Mouse (Mus musculus): Measurements from ENCODE around the gene Stip1. TPM values are rescaled to one million over a fixed set of nuclear protein-coding genes. Genes with fewer than 3 reads are reported as not detected.

Gene Stip1
- polyA plus RNA-seq, 1 experiment from 2014 or later, result 168 TPM

DNA sequence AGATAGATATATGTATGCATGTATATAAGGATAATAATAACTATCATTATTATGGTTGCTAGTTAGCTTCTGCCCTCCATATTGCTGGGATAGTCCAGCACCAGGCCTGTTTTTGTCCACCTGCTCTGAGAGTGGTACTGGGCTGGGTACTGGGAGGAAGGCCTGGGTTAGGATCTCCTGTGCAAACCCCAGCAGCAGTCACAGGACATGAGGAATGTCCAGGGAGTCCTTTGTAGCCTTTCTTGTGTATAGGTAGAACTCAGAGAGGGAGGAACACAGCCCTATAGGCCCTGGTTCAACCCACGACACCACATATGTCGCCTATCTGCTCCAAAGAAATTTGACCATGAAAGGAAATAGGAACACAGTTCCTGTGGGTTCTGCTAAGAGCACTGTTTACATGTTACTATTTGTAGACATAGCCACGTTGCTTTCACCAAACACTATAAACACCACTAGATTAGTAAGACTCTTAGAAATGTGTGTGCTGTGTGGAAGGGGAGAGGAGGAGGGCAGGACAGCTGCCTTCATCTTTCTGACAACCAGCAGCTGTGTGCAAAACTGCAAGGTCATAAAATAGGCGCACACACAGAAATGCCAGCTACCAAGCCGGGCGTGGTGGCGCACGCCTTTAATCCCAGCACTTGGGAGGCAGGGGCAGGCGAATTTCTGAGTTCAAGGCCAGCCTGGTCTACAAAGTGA is 32.7 kb downstream of the Stip1 start:
- 79% methylated on average over 9 of the region's 9 CpGs for WGBS
- Histone ChIP-seq H3K9ac (no peak overlapping the region), H3K27me3 (no peaks in the 10 kb centered on the region), H3K4me2 (no peak overlapping the region), H3K36me3 (no peaks in the 10 kb centered on the region), H3K4me1 (replicated peaks) (peaks cover 8% of the 10 kb centered on the region), H3K4me3 (no peak overlapping the region), H3K9me3 (replicated peaks) (no peaks in the 10 kb centered on the region), H3K27ac (no peak overlapping the region)
- ATAC-seq (replicated peaks; ENCODE audit: insufficient number of reproducible peaks, insufficient read depth, low FRiP score, low read depth), result no peak

DNA sequence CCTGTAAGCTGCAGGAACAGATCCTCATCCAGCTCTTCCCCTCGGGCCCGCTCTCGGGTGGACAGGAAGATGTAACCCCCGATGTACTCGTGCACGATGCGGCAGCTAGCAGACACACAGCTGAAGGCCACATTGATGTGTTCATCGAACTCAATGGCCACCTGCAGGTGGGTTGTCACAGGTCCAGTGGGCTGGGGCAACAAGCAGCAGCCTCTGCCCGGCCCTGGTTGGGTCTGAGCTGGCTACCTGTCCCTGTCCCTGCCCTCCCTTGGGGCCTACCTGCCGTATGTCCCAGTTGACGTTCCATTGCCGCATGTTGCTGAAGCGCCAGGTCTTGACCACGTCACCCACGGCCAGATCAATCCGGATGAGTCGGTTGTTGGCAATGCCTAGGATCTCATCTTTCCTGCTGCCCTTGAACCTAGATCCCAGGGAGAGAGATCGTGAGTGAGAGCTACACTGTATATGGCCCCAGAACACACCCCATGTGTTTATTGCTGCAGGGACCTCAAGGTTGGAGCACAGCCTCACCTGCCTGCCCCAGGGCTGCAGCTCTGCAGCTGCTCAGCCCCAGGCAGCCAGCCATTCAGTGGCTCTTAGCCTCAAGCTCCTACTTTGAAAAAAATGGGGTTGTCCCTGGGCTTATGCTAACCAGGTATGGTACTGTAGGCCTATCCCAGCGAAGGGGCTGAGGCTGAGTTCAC is 40.3 kb downstream of the Stip1 start:
- Histone ChIP-seq H3K4me3 (no peak overlapping the region), H3K36me3 (peaks cover 23% of the 10 kb centered on the region), H3K27ac (no peak overlapping the region), H3K4me1 (replicated peaks) (peaks cover 31% of the 10 kb centered on the region), H3K27me3 (no peaks in the 10 kb centered on the region), H3K9me3 (replicated peaks) (no peaks in the 10 kb centered on the region), H3K9ac (no peak overlapping the region), H3K4me2 (no peak overlapping the region)
- ATAC-seq (replicated peaks; ENCODE audit: insufficient number of reproducible peaks, insufficient read depth, low FRiP score, low read depth), result no peak
- WGBS, result 93% methylated on average over 19 of the region's 19 CpGs

DNA sequence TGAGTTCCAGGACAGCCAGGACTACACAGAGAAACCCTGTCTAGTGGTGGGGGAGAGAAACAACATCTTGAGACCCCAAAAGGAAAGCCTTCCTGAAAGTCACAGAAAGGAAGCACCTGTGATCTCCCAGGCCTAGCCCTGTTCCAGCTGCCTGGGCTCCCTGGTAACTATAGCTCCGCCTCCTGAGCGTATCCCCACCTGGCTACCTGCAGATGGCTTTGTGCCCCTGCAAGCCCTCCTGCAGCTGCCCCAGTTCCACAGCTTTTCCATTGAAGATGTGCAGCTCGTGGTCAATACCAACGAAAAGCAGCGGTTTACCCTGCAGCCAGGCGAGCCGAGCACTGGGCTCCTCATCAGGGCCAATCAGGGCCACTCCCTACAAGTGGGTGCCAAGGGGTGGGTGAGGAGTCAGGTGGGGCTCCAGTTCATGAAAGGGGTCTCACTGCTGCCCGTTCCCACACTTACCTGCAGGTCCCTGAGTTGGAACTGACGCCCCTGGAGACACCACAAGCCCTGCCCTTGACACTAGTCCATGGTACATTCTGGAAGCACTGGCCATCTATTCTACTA is 42.0 kb downstream of the Stip1 start:
- H3K4me2 ChIP-seq, result peak overlapping the region; percentile 85; the same call in 1 of the 2 replicates

DNA sequence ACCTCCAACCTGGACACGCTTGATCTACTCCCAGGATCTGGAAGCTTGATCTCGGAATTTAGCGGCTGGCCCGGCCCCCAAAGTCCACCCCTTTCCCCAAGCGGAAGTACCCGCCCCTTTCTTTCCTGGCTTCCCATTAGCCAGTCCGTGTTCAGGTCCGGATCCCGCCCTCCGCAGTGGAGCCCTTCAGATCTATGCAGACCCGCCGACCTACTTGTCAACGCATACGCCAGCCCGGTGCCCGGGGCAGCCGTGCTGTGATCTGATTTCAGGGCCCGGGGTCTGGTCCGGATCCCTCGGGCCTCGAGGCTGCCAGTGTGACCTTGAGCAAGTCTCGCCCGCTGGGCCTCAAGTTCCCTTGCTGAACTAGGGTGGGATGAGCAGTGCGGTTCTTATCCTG is 43.8 kb downstream of the Stip1 start, which contains the start of the genes Nudt22 and Trpt1:
Gene Nudt22, minus strand, starts transcription at position 112 of the 400 bp plus-strand sequence.
Gene Trpt1, plus strand, starts transcription at position 126 of the 400 bp plus-strand sequence.
- peak; percentile 70 for ATAC-seq (replicated peaks; ENCODE audit: insufficient number of reproducible peaks, insufficient read depth, low FRiP score, low read depth)
- H3K4me1 ChIP-seq (replicated peaks), result peaks cover 47% of the 10 kb centered on the region
- WGBS, result 0% methylated on average over 24 of the region's 24 CpGs

More for the DNA sequence above, 42.0 kb downstream of the Stip1 start:
- 86% methylated on average over 9 of the region's 9 CpGs for WGBS
- Histone ChIP-seq H3K9me3 (replicated peaks) (no peaks in the 10 kb centered on the region), H3K4me1 (replicated peaks) (peaks cover 42% of the 10 kb centered on the region), H3K4me3 (no peak overlapping the region), H3K36me3 (peaks cover 23% of the 10 kb centered on the region), H3K27me3 (no peaks in the 10 kb centered on the region), H3K27ac (no peak overlapping the region), H3K9ac (no peak overlapping the region)
- ATAC-seq (replicated peaks; ENCODE audit: insufficient number of reproducible peaks, insufficient read depth, low FRiP score, low read depth), result no peak

DNA sequence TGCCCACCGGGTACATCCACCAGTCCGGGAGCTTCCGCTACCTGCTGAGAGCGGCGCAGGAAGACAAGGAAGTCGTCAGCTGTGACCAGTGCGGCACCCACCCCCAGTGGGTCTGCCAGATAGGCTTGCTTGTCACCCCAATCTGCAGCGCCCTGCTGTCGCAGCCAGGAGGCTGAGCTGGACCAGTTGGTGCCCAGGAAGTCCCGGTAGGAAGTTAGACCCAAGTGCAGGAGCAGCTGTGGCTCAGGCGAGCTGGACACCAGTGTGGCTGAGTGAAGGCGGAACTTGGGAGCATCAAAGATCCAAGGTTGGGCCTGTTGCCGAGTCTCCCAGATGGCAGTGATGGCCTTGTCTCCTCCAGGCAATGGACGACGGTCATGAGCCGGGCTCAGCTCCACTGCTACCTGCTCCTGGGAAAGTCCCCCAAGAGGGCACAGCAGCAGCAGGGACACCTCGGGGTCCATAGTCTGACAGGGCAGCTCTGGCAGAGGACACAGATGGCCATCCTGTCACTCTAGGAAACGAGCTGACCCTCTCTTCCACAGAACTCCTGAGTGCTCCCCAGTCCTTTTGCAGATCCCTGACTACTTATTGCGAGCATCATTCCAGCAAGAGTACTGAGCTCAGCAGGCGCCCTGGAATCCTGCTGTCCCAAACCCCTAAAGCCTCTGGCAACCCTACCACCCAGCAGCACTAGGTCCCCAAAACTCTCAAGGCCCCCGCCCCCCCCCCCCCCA is 44.3 kb downstream of the Stip1 start:
- Histone ChIP-seq H3K9ac (peak overlapping the region; percentile 82), H3K27me3 (no peaks in the 10 kb centered on the region), H3K9me3 (replicated peaks) (no peaks in the 10 kb centered on the region), H3K4me1 (replicated peaks) (peaks cover 47% of the 10 kb centered on the region), H3K4me3 (peak overlapping the region; percentile 67), H3K27ac (peak overlapping the region; percentile 70), H3K36me3 (peaks cover 22% of the 10 kb centered on the region), H3K4me2 (peak overlapping the region; percentile 85)
- WGBS, result 41% methylated on average over 21 of the region's 21 CpGs
- no peak for ATAC-seq (replicated peaks; ENCODE audit: insufficient number of reproducible peaks, insufficient read depth, low FRiP score, low read depth)

More for the DNA sequence above, 43.8 kb downstream of the Stip1 start, which contains the start of the genes Nudt22 and Trpt1:
- peaks cover 23% of the 10 kb centered on the region for H3K36me3 ChIP-seq
- H3K9me3 ChIP-seq (replicated peaks), result no peaks in the 10 kb centered on the region
- H3K27ac ChIP-seq, result peak within 1 kb of the TSS; percentile 87
- H3K27me3 ChIP-seq, result no peaks in the 10 kb centered on the region
- peak within 1 kb of the TSS; percentile 82 for H3K9ac ChIP-seq
- H3K4me3 ChIP-seq, result peak within 1 kb of the TSS; percentile 67
- peak within 1 kb of the TSS; percentile 85 for H3K4me2 ChIP-seq

DNA sequence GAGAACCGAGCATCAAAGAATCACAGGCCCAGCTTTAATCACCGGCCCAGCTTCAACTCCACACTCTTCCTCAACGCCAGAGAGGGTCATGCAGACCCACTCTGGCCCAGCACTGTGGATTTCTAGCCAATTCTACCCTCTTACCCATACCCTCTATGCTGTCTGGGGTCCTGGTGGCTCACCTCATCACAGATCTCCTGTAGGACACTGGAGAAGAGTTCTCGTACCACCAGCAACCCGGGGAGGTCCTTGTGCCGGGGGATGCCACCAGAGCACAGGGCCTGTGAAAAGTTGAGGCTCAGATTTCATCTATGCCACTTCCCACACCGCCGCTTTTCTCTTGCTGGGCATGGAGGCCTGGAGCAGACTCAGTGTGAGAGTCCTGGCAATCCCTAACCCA is 45.3 kb downstream of the Stip1 start:
- 82% methylated on average over 8 of the region's 8 CpGs for WGBS
- Histone ChIP-seq H3K4me1 (replicated peaks) (peaks cover 47% of the 10 kb centered on the region), H3K4me3 (peak overlapping the region; percentile 67; the same call in 1 of the 2 replicates), H3K9me3 (replicated peaks) (no peaks in the 10 kb centered on the region), H3K9ac (peak overlapping the region; percentile 82), H3K4me2 (peak overlapping the region; percentile 85), H3K27ac (no peak overlapping the region), H3K27me3 (no peaks in the 10 kb centered on the region), H3K36me3 (peaks cover 14% of the 10 kb centered on the region; the same call in 1 of the 2 replicates)
- ATAC-seq (replicated peaks; ENCODE audit: insufficient number of reproducible peaks, insufficient read depth, low FRiP score, low read depth), result no peak

DNA sequence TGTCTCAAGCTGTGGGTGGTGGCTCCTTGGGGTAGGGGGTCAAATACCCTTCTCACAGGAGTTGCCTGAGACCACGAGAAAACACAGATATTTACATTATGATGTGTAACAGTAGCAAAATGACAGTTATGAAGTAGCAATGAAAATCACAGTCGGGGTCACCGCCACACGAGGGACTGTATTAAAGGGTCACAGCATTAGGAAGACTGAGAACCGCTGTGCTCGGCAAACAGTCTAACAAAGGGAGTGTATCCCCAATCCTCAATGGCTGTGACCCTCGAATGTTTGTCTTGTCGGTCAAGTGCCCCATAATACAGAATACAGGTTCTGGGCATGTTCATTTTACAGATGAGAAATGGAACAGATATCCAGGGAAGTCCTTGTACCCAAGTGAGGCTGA is 45.8 kb downstream of the Stip1 start:
- Histone ChIP-seq H3K36me3 (peaks cover 12% of the 10 kb centered on the region; the same call in 1 of the 2 replicates), H3K4me2 (no peak overlapping the region), H3K27me3 (no peaks in the 10 kb centered on the region), H3K27ac (no peak overlapping the region), H3K9me3 (replicated peaks) (no peaks in the 10 kb centered on the region), H3K9ac (no peak overlapping the region), H3K4me3 (no peak overlapping the region), H3K4me1 (replicated peaks) (peaks cover 47% of the 10 kb centered on the region)
- 87% methylated on average over 8 of the region's 8 CpGs for WGBS
- no peak for ATAC-seq (replicated peaks; ENCODE audit: insufficient number of reproducible peaks, insufficient read depth, low FRiP score, low read depth)

DNA sequence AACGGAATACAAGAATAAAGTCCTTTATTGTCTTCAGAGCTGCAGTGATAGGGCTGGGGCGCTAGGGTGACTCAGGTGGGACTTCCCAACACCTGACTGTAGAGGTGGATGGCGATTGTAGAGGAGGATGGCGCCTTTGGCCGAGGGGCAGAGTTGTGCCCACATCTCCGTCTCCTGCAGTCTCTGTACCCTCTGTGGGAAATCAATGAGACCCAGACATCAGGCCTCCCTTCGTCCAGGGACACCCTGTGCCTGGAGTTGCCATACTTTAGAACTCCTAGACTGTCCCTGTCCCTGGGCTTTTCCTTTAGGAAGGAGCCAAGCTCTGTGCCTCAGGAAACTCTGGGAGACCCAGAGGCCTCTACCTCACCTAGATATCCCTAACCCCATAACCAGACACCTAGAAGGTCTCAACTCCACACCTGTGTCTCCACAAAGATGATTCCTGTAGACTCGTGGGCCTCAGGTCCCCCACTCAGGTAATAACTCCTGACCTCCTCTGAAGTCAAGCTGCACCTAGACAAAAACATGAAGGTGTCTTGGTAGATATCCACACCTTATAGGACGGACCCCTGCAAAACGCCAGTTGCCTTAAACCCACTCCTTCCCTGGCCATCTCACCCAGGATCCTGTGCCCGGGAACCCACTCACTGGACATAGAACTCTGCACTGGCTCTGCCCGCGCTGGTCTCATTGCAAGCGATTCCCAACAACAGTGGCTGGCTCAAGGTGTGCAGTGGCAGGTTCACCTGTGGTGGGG is 46.6 kb downstream of the Stip1 start:
- Histone ChIP-seq H3K36me3 (peaks cover 4% of the 10 kb centered on the region; the same call in 1 of the 2 replicates), H3K27me3 (no peaks in the 10 kb centered on the region), H3K27ac (peak overlapping the region; percentile 63), H3K9me3 (replicated peaks) (no peaks in the 10 kb centered on the region), H3K4me1 (replicated peaks) (peaks cover 49% of the 10 kb centered on the region), H3K4me3 (peak overlapping the region; percentile 68), H3K9ac (peak overlapping the region; percentile 53), H3K4me2 (peak overlapping the region; percentile 94)
- ATAC-seq (replicated peaks; ENCODE audit: insufficient number of reproducible peaks, insufficient read depth, low FRiP score, low read depth), result no peak
- WGBS, result 62% methylated on average over 14 of the region's 14 CpGs

DNA sequence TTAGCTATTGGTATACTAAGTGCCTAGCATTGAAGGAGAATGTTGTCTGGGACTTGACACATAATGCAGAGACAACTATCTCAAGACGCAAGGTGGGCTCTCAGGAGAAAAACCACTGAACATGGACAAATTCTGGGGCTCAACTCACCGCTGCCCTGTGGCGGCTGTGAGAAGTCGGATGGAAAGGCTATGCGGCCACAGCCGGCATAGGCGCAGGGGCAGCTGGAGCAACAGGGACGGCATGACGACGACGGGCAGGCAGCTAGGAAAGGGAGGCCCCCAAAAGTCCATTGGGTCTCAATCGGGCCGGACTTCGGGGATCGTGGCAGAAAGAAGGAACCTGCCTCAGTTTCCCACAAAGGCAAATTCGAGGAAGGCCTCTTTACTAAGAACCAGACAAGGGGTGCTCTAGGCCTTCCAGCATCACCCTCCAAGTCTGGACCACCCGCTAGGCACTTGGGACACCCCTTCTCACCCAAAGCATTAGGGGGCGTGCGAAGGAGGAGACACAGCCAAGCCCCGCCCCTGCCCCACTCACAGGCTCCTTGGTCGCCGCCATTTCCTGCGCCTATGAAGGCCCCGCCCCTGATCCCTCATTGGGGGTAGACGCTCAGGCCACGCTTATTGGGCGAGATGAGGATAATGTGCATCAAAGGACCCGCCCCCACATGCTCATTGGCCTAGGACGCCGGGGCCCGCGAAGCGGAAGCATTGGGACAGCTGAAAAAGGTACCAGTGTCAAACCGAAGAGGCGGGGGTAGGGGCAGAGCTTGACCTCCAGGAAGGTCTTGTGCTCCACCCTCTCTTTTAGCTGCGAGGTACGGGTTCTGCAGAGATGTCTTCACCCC is 47.5 kb downstream of the Stip1 start, which contains the start of gene Dnajc4:
Gene Dnajc4, minus strand, starts transcription at position 562 of the 848 bp plus-strand sequence.
- peaks cover 4% of the 10 kb centered on the region; the same call in 1 of the 2 replicates for H3K36me3 ChIP-seq
- H3K9me3 ChIP-seq (replicated peaks), result no peaks in the 10 kb centered on the region
- peak; percentile 92 for ATAC-seq (replicated peaks; ENCODE audit: insufficient number of reproducible peaks, insufficient read depth, low FRiP score, low read depth)

More for the DNA sequence above, 47.5 kb downstream of the Stip1 start, which contains the start of gene Dnajc4:
- peak within 1 kb of the TSS; percentile 75 for H3K27ac ChIP-seq
- no peaks in the 10 kb centered on the region for H3K27me3 ChIP-seq
- H3K9ac ChIP-seq, result peak within 1 kb of the TSS; percentile 69
- peak within 1 kb of the TSS; percentile 68 for H3K4me3 ChIP-seq
- peaks cover 50% of the 10 kb centered on the region for H3K4me1 ChIP-seq (replicated peaks)
- peak within 1 kb of the TSS; percentile 94 for H3K4me2 ChIP-seq
- whole genome bisulfite sequencing, result under 1% methylated on average over 37 of the region's 37 CpGs

Data from heart, embryonic 15.5 days (tissue).